In genomic region chr7:30758853-30759252, GRCm38 (mm10) we compare ENCODE assay signal across 10 mouse cellular contexts. TPM values are rescaled to one million over a fixed set of nuclear protein-coding genes. Genes with fewer than 3 reads are reported as not detected.
DNase-seq lines count a peak whose midpoint lies in the region; ATAC-seq and TF ChIP-seq lines count a peak whose summit lies in the region.
"Had no signal": no experiment of that assay in that cellular context is flagged by ENCODE, and none has a peak within 500 bp of the region (broad histone marks: within the 10 kb centered on the region; RNA-seq: fewer than 3 reads in every experiment).

No protein-coding gene starts in this region.

- no peaks in the 10 kb centered on the region; the same call in 1 of the 2 replicates for H3K9me3 ChIP-seq in forebrain, embryonic 11.5 days (ENCODE audit: control insufficient read depth, low read length)
- H3K9me3 ChIP-seq in forebrain, embryonic 15.5 days: no peaks in the 10 kb centered on the region
- peaks cover 4% of the 10 kb centered on the region; the same call in 1 of the 2 replicates for H3K9me3 ChIP-seq in neural tube, embryonic 15.5 days (replicated peaks)
- peaks cover 9% of the 10 kb centered on the region; the same call in 1 of the 2 replicates for H3K9me3 ChIP-seq in limb, embryonic 14.5 days (ENCODE audit: control insufficient read depth, low read length)

- no peak overlapping the region for H3K4me3 ChIP-seq in forebrain, embryonic 11.5 days (ENCODE audit: low read depth, low read length)
- no peak overlapping the region for H3K4me3 ChIP-seq in forebrain, embryonic 15.5 days
- no peak overlapping the region for H3K4me3 ChIP-seq in neural tube, embryonic 15.5 days (replicated peaks)
- H3K4me3 ChIP-seq in limb, embryonic 14.5 days (replicated peaks; ENCODE audit: low read length): no peak overlapping the region
- H3K4me3 ChIP-seq: megakaryocyte, embryonic 14.5 days had no signal

- no peak overlapping the region for H3K9ac ChIP-seq in forebrain, embryonic 11.5 days (ENCODE audit: low read length)
- no peak overlapping the region for H3K9ac ChIP-seq in forebrain, embryonic 15.5 days (replicated peaks)
- no peak overlapping the region for H3K9ac ChIP-seq in neural tube, embryonic 15.5 days (replicated peaks)
- H3K9ac ChIP-seq in limb, embryonic 14.5 days (ENCODE audit: low read depth, low read length, severe bottlenecking): no peak overlapping the region

- H3K4me2 ChIP-seq in forebrain, embryonic 11.5 days (ENCODE audit: low read depth, low read length, severe bottlenecking): no peak overlapping the region
- no peak overlapping the region for H3K4me2 ChIP-seq in forebrain, embryonic 15.5 days (replicated peaks)
- no peak overlapping the region for H3K4me2 ChIP-seq in neural tube, embryonic 15.5 days
- H3K4me2 ChIP-seq in limb, embryonic 14.5 days (replicated peaks; ENCODE audit: low read depth, low read length, severe bottlenecking): no peak overlapping the region

- TF ChIP-seq POLR2A in limb, embryonic 14.5 days (IDR thresholded peaks at IDR 0.05; ENCODE audit: borderline replicate concordance, extremely low read depth, insufficient read depth, insufficient read length): no peak

- peaks cover 3% of the 10 kb centered on the region; the same call in 1 of the 2 replicates for H3K36me3 ChIP-seq in forebrain, embryonic 11.5 days (ENCODE audit: control insufficient read depth, insufficient read depth, low read length)
- H3K36me3 ChIP-seq in forebrain, embryonic 15.5 days: peaks cover 21% of the 10 kb centered on the region
- peaks cover 29% of the 10 kb centered on the region for H3K36me3 ChIP-seq in neural tube, embryonic 15.5 days
- peaks cover 10% of the 10 kb centered on the region for H3K36me3 ChIP-seq in limb, embryonic 14.5 days (ENCODE audit: control insufficient read depth, insufficient read depth, low read length)

- no peaks in the 10 kb centered on the region for H3K27me3 ChIP-seq in forebrain, embryonic 11.5 days (ENCODE audit: control insufficient read depth, insufficient read depth, low read length)
- H3K27me3 ChIP-seq in forebrain, embryonic 15.5 days: no peaks in the 10 kb centered on the region
- H3K27me3 ChIP-seq in neural tube, embryonic 15.5 days (replicated peaks): 0 out of 2 replicates have a peak, but pooled peaks cover 1% of the 10 kb centered on the region
- no peaks in the 10 kb centered on the region for H3K27me3 ChIP-seq in limb, embryonic 14.5 days (ENCODE audit: control insufficient read depth, insufficient read depth, low read length)

- WGBS in forebrain, embryonic 11.5 days: 40% methylated on average over 4 of the region's 4 CpGs
- 47% methylated on average over 4 of the region's 4 CpGs for WGBS in forebrain, embryonic 15.5 days
- WGBS in neural tube, embryonic 15.5 days: 38% methylated on average over 4 of the region's 4 CpGs
- WGBS in limb, embryonic 14.5 days: 36% methylated on average over 4 of the region's 4 CpGs

- no peaks in the 10 kb centered on the region for H3K4me1 ChIP-seq in forebrain, embryonic 11.5 days (replicated peaks; ENCODE audit: control insufficient read depth, insufficient read depth, low read length)
- no peaks in the 10 kb centered on the region for H3K4me1 ChIP-seq in forebrain, embryonic 15.5 days
- no peaks in the 10 kb centered on the region for H3K4me1 ChIP-seq in neural tube, embryonic 15.5 days
- no peaks in the 10 kb centered on the region for H3K4me1 ChIP-seq in limb, embryonic 14.5 days (ENCODE audit: control insufficient read depth, insufficient read depth, low read length)

- no peak overlapping the region for H3K27ac ChIP-seq in forebrain, embryonic 11.5 days (ENCODE audit: low read depth, low read length)
- no peak overlapping the region for H3K27ac ChIP-seq in forebrain, embryonic 15.5 days (replicated peaks)
- H3K27ac ChIP-seq in neural tube, embryonic 15.5 days (replicated peaks): no peak overlapping the region
- no peak overlapping the region for H3K27ac ChIP-seq in limb, embryonic 14.5 days (replicated peaks; ENCODE audit: low read depth, low read length)

- peak; percentile 62 for DNase-seq in forebrain, embryonic 11.5 days (ENCODE audit: low spot score)
- peak; percentile 34 for DNase-seq in neural tube, embryonic 10.5 days (ENCODE audit: extremely low spot score, low spot score)
- peak; percentile 60 for DNase-seq in embryo, embryonic 10.5 days (ENCODE audit: low spot score)
- DNase-seq in limb, embryonic 14.5 days (ENCODE audit: low spot score): peak; percentile 50

- no peak for ATAC-seq in forebrain, embryonic 11.5 days (replicated peaks; ENCODE audit: low FRiP score)
- no peak for ATAC-seq in forebrain, embryonic 15.5 days (replicated peaks)
- no peak for ATAC-seq in neural tube, embryonic 15.5 days (ENCODE audit: low FRiP score)
- no peak; the same call in 1 of the 2 replicates for ATAC-seq in limb, embryonic 14.5 days (ENCODE audit: low FRiP score, low read depth)
- no peak for ATAC-seq in megakaryocyte, adult 5-6 weeks (ENCODE audit: poor library complexity, severe bottlenecking)
- ATAC-seq in cerebellum, adult (ENCODE audit: insufficient number of reproducible peaks, low FRiP score, low TSS enrichment): no peak

RNA-seq across cellular contexts. Expression of gene Dmkn, which starts 4.7 kb away (rescaled TPM):
- polyA plus RNA-seq in forebrain, embryonic 11.5 days (2014; fragmentation: Nextera tagmentation; extraction: Ambion mirVana): not detected in 2 replicates
- polyA plus RNA-seq in forebrain, embryonic 15.5 days (2015; fragmentation: Nextera tagmentation; extraction: Ambion mirVana): 0.26 and 0.74 TPM in 2 replicates
- polyA plus RNA-seq in neural tube, embryonic 15.5 days (2015; fragmentation: Nextera tagmentation; extraction: Ambion mirVana): 3.7 and 6.2 TPM in 2 replicates
- 124 and 151 TPM in 2 replicates for polyA plus RNA-seq in limb, embryonic 14.5 days (2012; rRNA removed)
- 168 and 289 TPM in 2 replicates for polyA plus RNA-seq in limb, embryonic 14.5 days (2014; fragmentation: Nextera tagmentation; extraction: Ambion mirVana)
- total RNA-seq in megakaryocyte, adult 5-6 weeks (2015): 15.1 and 17.1 TPM in 2 replicates
- total RNA-seq in megakaryocyte, adult 5-6 weeks (2017): 24.6 and 25.7 TPM in 2 replicates

RNA-seq across cellular contexts. Expression of gene Sbsn, which starts 7.6 kb away (rescaled TPM):
- 0.27 and 1.8 TPM in 2 replicates for polyA plus RNA-seq in forebrain, embryonic 11.5 days (2014; fragmentation: Nextera tagmentation; extraction: Ambion mirVana)
- polyA plus RNA-seq in forebrain, embryonic 15.5 days (2015; fragmentation: Nextera tagmentation; extraction: Ambion mirVana): 1.6 and 2.0 TPM in 2 replicates
- polyA plus RNA-seq in neural tube, embryonic 15.5 days (2015; fragmentation: Nextera tagmentation; extraction: Ambion mirVana): 1.6 and 2.0 TPM in 2 replicates
- 15.1 and 28.4 TPM in 2 replicates for polyA plus RNA-seq in limb, embryonic 14.5 days (2012; rRNA removed)
- polyA plus RNA-seq in limb, embryonic 14.5 days (2014; fragmentation: Nextera tagmentation; extraction: Ambion mirVana): 21.3 and 38.7 TPM in 2 replicates
- 0.22 and 3.2 TPM in 2 replicates for total RNA-seq in megakaryocyte, adult 5-6 weeks (2015)
- 0.49 and 0.88 TPM in 2 replicates for total RNA-seq in megakaryocyte, adult 5-6 weeks (2017)

RNA-seq across cellular contexts. Expression of gene Gapdhs, which starts 15.4 kb away (rescaled TPM):
- polyA plus RNA-seq in forebrain, embryonic 11.5 days (2014; fragmentation: Nextera tagmentation; extraction: Ambion mirVana): 0.33 and 1.5 TPM in 2 replicates
- 1.1 TPM in 2 replicates for polyA plus RNA-seq in forebrain, embryonic 15.5 days (2015; fragmentation: Nextera tagmentation; extraction: Ambion mirVana)
- polyA plus RNA-seq in neural tube, embryonic 15.5 days (2015; fragmentation: Nextera tagmentation; extraction: Ambion mirVana): 0.73 and 1.0 TPM in 2 replicates
- not detected in 2 replicates for polyA plus RNA-seq in limb, embryonic 14.5 days (2012; rRNA removed)
- 0.75 TPM in 1 of 2 replicates, not detected in the other for polyA plus RNA-seq in limb, embryonic 14.5 days (2014; fragmentation: Nextera tagmentation; extraction: Ambion mirVana)
- not detected in 2 replicates for total RNA-seq in megakaryocyte, adult 5-6 weeks (2015)
- total RNA-seq in megakaryocyte, adult 5-6 weeks (2017): not detected in 2 replicates
- total RNA-seq: gastrocnemius, postnatal 36 days had no signal

RNA-seq across cellular contexts. Expression of gene Krtdap, which starts 28.8 kb away (rescaled TPM):
- not detected in 2 replicates for polyA plus RNA-seq in forebrain, embryonic 11.5 days (2014; fragmentation: Nextera tagmentation; extraction: Ambion mirVana)
- 1.3 TPM in 1 of 2 replicates, not detected in the other for polyA plus RNA-seq in forebrain, embryonic 15.5 days (2015; fragmentation: Nextera tagmentation; extraction: Ambion mirVana)
- 2.4 and 10.4 TPM in 2 replicates for polyA plus RNA-seq in neural tube, embryonic 15.5 days (2015; fragmentation: Nextera tagmentation; extraction: Ambion mirVana)
- 290 and 318 TPM in 2 replicates for polyA plus RNA-seq in limb, embryonic 14.5 days (2012; rRNA removed)
- 833 and 1,442 TPM in 2 replicates for polyA plus RNA-seq in limb, embryonic 14.5 days (2014; fragmentation: Nextera tagmentation; extraction: Ambion mirVana)
- not detected in 2 replicates for total RNA-seq in megakaryocyte, adult 5-6 weeks (2015)
- not detected in 2 replicates for total RNA-seq in megakaryocyte, adult 5-6 weeks (2017)
- total RNA-seq: gastrocnemius, postnatal 36 days had no signal

RNA-seq across cellular contexts. Expression of gene Tmem147, which starts 29.5 kb away (rescaled TPM):
- 133 and 153 TPM in 2 replicates for polyA plus RNA-seq in forebrain, embryonic 11.5 days (2014; fragmentation: Nextera tagmentation; extraction: Ambion mirVana)
- polyA plus RNA-seq in forebrain, embryonic 15.5 days (2015; fragmentation: Nextera tagmentation; extraction: Ambion mirVana): 197 and 199 TPM in 2 replicates
- polyA plus RNA-seq in neural tube, embryonic 15.5 days (2015; fragmentation: Nextera tagmentation; extraction: Ambion mirVana): 284 and 304 TPM in 2 replicates
- polyA plus RNA-seq in limb, embryonic 14.5 days (2012; rRNA removed): 178 and 233 TPM in 2 replicates
- polyA plus RNA-seq in limb, embryonic 14.5 days (2014; fragmentation: Nextera tagmentation; extraction: Ambion mirVana): 221 and 231 TPM in 2 replicates
- 86.7 and 96.5 TPM in 2 replicates for total RNA-seq in megakaryocyte, adult 5-6 weeks (2015)
- 27.8 and 31.4 TPM in 2 replicates for total RNA-seq in megakaryocyte, adult 5-6 weeks (2017)

Comparison
In these comparisons a context has a peak if more than half of its experiments do, and no peak if none do; other contexts are left out.
1. RNA of gene Dmkn, which starts 4.7 kb away (polyA plus RNA-seq): 124 to 289 TPM in limb, embryonic 14.5 days; 3.7 to 6.2 TPM in neural tube, embryonic 15.5 days, 0.26 to 0.74 TPM in forebrain, embryonic 15.5 days and not detected in forebrain, embryonic 11.5 days; every median in the first group is over 10 times any median in the second.
2. Peak in every context shown above with its lines, with median percentiles within 50 percentile points of each other: DNase-seq.